Mouse (Mus musculus): ENCODE results near the gene Herpud1.

Herpud1 gene

DNA sequence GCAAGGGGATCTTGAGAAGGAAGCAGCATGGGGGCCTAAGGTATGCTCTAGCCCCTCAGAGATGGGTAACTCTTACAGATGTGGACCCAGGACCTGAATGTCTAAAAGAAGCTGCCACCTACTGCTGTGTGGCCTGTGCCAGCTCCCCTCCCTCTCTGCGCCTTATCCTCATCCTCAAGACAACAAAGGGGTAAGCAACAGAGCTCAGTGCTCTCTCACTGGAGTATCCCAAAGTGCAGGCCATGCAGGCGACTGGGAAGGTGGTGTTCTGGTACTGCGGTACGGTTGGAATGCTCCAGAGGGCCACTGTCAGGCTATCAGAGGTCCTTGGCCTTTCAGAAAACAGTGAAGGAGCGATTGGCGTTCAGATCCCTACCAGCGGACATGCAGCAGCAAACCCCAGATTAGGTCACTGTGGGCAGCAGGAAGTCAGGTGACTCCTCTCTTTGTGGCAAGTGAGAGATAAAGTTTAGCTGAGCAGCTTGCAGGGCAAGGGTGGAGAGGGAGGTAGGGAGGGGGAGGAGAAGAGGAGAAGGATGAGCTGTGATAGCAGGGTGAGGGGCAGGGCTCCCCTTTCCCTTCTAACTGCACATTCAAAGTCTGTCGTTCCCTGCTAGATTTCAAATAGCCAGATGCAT is 22.3 kb downstream of the Herpud1 start:
- DNase-seq (ENCODE audit: extremely low spot score, low spot score) = no peak

DNA sequence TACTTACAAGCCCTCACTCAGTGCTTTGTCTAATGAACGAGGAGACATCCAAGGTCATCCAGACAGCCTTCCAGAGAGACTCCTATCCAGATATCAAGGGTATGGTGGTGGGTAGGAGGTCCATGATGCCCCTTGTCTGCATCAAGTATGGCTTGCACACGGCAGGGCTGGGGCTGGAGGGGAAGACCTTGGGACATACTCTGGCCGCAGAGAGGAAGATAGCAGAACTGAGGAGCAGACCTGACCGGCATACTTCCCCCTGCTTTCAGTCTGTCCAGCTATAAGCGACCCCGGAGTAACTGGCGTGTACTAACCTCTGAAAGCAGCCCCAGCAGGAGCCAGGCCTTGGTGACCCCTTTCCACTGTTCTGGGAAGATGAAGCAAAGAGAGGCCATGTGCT is 23.3 kb downstream of the Herpud1 start:
- DNase-seq (ENCODE audit: extremely low spot score, low spot score) = no peak

DNA sequence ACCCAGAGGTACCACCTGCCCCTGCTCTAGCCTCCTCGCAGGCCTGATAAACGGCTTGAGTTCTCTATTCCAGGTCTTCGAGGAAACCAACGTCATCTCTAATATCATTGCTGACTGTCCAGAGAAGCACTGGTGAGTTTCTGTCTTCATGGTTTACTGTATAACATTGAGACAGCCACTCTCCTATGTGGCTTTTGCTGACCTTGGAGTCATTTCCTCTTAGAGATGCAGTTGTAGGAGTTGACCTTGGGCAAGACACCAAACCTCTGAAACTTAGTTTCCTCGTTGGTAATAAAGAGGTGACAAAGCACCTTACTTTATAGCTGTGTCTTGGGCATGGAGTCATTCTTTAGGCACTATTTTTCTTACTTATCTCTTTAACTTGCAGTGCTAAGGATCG is 26.3 kb downstream of the Herpud1 start:
- DNase-seq (ENCODE audit: extremely low spot score, low spot score) = no peak

DNA sequence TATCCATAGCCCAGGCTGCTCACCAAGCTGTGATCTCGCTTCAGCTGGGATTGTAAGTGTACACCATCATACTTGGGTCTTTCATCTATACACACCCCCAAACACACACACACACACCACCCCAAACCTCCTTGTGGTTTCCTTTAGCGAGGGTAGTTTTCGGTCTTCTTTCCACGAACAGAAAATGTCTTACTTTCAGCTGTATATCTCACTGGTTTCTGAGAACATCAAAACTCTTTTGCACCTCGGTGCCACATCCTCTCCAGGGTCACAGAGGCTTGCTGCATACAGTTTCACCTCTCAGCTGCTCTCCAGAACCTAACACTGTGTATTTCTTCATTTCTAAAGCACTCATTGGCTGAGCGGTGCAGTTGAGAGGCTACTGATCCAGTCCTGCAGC is 27.3 kb downstream of the Herpud1 start:
- DNase-seq (ENCODE audit: extremely low spot score, low spot score) = no peak

DNA sequence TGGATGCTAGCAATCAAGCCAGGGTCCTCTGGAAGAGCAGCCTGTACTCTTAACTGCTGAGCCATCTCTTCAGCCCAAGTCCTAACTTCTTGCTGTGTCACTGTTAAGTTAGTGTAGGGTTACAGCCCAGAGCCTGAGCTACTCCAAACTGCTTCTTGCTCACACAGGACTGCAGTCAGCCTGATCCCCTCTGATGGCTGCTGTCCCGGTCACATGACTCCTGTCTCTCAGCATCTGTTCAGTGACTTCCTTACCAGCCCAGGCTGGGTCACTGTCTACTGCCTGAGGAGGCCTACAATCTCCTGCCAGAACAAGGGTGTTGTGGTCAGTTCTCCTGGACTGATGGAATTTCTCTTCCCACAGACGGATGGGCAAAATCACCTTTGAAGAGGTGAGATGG is 29.0 kb downstream of the Herpud1 start:
- no peak for DNase-seq (ENCODE audit: extremely low spot score, low spot score)

DNA sequence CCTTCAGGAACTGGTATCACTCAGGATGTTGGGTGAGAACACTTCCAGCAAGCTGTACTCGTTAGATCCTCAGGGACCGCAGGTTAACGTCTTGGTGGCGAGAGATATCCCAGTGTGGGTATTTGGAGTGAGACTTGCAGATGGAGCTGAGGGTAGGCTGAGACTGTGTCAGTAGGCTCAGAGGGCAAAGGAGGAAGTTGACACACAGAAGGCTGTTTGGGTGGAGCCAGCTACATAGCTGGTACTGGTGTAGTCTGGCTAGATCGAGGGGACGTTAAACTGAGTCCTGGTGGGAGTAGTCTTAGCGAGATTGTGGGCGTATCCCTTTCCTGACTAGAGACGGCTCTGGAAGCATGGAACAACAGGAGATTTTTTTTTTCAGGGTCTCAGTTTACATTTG is 31.8 kb downstream of the Herpud1 start:
- DNase-seq (ENCODE audit: extremely low spot score, low spot score) = no peak

DNA sequence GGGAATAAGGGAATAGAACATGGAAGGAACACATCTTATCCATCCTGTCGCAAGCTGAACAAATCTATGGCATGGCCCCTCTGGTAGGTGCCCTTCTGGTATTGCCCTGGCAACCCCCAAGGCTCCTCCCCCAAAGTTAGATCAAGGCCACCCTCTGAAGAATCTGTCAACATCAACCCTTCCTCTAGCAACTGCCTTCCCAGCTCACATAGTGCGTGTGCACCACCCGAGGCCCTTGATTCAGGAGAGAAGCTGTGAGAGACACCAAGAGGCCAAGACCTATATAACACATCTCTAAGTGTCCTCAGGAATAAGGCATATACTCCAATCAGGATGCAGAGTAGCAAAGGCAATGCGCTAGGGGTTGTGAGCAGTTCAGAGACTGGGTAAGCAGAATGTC is 36.0 kb downstream of the Herpud1 start:
- no peak for DNase-seq (ENCODE audit: extremely low spot score, low spot score)

DNA sequence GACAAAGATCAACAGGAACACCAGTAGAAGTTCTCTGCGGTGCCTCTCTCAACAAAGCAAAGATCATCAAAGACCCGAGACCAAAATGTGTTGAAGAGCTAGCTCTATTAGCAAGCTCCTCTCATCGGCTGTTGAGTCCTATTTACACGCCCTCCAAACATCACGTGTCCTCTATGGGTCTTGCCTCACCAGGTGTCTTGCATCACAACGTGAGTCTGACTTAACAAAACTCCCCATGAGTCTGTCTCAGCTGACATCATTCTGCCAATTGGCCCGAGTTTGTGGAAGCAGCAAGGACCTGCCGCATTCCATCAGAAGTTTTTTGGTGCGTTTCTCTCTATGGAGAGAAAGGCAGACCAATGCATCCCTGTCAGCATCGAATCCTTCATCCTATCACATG is 41.7 kb downstream of the Herpud1 start:
- DNase-seq (ENCODE audit: extremely low spot score, low spot score) = no peak

DNA sequence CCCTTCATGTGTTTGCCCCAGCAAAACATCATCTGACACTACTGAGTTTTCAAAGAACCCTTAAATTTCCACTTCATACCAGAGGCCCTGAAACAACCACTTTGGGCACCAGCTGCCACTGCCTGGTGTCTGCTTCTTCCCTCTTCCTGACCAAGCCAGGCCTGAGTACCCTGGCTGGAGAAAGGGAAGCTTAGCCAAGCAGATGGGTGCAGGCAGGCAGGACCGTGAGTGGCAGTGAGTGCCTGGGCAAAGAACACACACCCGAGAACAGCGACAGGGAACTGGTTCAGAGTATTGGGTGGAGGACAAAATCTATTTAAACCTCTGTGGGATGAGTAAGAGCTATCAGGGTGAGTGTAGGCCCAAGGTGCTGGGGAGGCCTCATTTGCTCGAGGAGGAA is 42.2 kb downstream of the Herpud1 start:
- DNase-seq (ENCODE audit: extremely low spot score, low spot score) = no peak

DNA sequence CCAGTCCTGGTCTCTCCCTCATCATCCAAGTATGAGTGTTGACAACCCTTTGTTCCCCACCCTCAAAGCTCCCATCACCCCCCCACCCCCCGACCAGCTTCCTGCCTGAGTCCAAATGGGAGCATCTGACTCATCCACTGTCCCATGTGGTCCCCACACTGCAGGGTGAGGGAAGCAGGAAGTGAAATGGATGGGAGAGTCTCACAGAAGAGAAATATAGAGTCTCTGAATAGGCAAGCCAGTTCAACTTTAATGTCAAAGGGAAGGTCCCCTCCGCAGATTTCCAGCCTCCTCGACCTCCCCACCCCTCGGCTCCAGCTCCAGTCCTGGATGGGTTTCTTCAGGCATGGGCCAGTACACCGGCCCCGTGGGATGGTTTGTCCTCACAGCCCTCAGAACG is 43.1 kb downstream of the Herpud1 start:
- no peak for DNase-seq (ENCODE audit: extremely low spot score, low spot score)

DNA sequence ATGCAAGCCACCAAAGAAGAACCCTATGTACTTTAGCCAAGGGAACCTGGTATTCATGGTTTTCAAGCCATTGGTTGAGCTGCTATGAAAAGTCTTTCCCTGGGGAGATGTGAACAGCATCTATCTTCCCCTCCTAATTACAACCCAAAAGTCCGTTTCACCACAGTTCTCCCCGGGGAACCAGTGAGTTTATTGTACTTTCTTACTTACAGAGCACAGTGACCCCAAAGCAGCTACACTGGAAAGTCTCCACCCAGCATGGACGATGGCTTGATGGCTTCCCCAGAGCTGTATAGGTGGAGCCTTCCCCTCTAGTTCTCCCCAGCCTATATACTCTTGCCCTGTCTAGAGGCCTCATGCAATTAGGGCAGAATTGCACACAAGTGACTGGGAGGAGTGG is 46.0 kb downstream of the Herpud1 start:
- DNase-seq (ENCODE audit: extremely low spot score, low spot score) = no peak

DNA sequence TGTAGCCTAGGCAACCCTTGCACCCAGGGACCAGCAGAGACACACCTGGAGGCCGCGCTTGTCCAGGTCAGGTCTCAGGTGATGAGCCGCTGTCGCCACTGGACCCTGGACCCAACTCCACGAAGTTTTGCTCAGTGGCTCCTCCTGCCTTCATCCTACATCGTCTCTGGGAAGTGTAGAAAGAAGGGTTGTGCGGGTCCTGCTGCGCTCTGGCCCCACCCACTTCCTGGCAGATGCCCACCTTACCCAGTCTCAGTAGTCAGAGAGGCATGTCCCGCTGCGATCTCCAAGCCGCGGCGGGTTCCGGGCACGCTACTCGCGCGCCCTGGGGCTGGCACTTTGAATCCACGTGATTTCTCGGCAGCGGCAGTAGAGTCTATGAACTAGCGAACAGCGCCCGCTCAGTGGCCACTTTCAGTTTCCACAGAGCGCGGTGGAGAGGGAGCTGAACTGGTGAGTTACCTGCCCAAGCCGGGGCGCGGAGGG is 47.8 kb downstream of the Herpud1 start, which contains the start of gene Nlrc5:
Gene Nlrc5, plus strand, starts transcription at position 376 of the 486 bp plus-strand sequence.
- peak; percentile 49 for DNase-seq (ENCODE audit: extremely low spot score, low spot score)

DNA sequence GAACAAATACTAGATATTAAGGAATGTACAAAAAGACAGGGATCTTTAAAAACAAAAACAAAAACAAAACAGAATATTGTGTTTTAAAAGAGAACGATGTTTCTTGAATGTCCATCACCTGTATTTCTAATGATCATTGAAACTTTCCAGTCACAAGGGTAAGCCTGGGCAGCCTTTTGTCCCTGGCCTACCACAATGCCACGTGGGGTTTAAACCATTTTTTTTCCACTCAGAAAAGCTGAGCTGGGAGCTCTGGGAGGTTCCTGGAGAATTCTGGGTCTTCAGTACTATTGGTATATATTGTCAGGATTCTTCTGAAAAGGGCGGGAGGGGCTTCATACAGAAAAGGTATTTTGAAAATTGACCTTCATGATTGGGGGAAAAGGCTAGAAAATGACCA is 48.7 kb downstream of the Herpud1 start:
- no peak for DNase-seq (ENCODE audit: extremely low spot score, low spot score)

DNA sequence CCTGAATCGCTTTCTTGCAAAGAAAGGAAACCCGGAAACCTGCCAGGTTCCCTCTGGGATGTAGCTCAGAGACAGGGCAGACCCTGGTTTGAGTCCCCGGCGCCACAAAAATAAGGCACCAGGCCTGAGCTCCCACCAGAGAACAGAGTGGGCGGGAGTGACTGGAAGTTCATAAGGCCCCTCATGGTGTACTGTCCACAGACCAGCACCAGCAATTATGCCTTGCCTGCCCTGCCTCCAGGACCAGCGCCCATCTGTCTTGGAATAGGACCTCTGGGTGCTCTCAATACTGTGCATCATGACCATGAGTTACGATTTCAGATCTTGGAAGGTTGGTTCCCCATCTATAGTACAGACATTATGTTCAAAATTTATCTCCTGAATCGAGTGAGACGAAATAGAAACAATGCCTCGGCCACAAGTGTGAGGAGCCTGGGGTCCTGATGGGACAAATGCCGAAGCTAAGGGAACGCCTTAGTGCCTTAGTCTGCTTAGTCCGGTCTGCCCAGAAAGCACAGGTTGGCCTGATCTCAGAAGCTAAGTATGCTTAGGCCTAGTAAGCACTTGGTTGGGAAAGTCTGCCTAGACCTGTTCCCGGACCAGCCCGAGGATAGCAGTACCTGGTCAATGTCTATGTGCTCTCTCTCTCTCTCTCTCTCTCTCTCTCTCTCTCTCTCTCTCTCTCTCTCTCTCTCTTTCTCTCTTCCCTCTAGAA is 49.3 kb downstream of the Herpud1 start:
- DNase-seq (ENCODE audit: extremely low spot score, low spot score) = no peak

DNA sequence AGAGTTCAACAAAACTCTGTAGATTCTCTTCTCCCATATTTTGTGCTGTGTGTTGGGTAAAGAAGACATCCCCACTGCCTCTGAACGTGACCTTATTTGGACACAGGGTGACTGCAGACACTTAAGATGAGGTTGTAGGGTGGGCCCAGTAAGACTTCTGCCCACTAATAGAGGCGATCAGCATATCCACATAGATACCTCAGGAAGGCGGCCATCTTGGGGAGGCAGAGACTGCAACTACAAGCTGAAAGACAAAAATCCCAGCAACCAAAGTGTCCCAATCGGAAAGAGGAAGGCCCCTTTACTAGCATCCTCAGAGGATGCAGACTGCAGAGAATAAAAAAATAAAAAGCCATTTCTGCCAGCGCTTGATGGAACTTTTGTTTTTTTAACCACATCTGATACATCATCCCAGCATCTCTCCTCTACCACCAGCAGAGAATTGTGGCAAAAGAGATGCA is 49.9 kb downstream of the Herpud1 start:
- DNase-seq (ENCODE audit: extremely low spot score, low spot score) = no peak

DNA sequence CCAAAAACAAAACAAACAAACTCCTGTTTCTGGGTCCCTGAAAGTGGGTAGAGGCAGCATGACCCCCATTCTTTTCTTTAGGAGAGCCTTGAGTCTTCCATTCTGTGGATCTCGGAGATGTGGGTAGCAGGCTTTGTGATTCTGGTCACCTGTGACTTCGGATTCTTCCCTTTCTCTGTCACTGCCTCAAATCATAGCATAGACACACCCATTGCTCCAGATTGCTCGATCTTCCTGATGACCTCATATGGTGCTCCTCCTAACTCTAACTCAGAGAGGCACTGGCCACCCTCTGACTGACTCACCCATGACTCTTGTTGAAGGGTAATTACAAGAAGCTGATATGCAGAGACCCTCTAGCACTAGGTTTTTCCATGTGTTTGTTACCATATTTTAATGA is 50.7 kb downstream of the Herpud1 start:
- no peak for DNase-seq (ENCODE audit: extremely low spot score, low spot score)

DNA sequence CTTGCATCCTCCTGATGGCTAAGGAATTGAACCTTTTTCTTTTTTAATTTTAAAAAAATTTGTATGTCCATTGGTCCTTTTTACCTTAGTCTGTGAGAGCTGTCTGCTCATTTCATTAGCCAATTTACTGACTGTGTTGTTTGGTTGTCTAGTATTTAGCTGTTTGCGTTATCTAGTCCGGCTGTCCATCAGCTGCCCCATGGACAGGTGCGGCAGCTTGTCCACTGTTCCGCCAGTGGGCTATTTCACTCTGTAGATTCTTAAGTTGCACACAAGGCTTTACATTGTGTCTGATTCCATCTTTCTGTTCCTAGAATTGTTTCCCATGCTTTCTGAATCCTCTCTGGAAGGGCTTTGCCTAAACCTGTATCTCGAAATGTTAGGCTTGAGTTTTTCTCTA is 52.4 kb downstream of the Herpud1 start:
- no peak for DNase-seq (ENCODE audit: extremely low spot score, low spot score)

DNA sequence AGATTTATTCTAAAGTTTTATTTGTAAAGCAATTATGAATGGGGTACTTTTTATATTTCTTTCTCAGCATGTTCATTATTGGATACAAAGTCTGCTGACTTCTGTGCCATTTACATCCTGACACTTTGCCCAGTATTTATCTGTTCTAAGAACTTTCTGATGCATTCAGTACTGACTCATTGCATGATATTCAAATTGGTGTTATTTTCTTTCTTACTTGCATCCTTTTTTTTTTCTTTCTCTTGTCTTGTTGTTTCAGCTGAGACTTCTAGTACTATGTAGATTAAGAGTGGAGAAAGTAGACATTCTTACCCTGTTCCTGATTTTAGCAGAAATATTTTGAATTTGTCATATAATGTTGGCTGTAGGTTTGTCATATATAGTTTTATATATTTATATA is 53.5 kb downstream of the Herpud1 start:
- DNase-seq (ENCODE audit: extremely low spot score, low spot score) = no peak

DNA sequence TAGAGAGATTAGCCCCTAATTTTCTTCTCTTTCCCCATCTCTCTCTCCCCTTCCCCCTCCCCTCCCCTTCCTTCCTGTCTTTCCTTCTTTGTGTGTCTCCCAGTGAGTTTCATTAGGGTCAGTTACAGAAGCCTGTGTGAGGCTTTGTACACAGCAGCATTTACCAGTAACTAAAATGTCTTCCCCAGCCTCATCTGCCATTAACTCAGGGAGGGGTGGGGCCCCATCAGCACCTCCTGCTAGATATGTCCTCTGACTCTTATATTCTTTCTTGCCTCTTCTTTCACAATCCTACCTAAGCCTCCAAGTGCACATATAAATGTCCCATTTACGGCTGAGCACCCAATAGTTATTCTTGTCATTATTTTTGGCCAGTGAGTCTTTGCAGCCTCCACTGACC is 54.2 kb downstream of the Herpud1 start:
- DNase-seq (ENCODE audit: extremely low spot score, low spot score) = no peak

DNA sequence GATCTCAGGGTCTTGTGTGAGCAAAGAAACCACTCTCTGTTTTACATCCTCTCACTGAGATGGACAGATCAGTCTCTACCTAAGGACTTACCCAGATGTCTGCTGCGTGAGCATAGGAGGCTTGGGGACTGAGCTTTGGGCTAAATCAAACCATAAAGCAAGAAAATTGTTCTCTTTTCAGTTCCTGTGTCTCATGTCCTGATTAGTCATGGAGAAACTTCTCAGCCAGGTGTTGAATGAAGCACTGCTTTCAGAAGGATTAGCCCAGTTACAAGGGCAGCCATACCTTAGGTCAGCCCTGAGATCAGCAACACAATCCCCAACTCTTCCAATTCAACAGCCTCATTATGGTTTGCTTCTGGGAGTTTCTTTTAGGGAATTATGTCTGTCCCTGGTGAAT is 55.4 kb downstream of the Herpud1 start:
- no peak for DNase-seq (ENCODE audit: extremely low spot score, low spot score)

DNA sequence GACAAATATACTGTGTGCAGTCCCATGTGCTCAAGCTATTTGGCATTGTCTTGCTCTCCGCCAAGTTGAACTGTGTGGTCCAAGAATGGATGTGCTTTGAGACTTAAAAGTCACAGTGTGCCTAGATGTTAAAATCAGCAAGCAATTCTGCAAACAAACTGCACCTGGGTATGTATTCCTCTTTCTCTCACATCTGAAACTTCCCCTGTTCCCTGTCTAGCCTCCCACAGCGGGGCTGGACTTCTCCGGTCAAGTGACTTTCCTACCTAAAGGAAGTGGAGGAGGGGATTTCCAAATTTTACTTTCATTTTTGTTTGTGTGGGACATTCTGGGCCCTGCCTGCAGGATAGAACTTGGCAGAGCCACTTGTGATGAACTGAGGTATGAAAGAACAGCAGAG is 56.9 kb downstream of the Herpud1 start:
- no peak for DNase-seq (ENCODE audit: extremely low spot score, low spot score)

DNA sequence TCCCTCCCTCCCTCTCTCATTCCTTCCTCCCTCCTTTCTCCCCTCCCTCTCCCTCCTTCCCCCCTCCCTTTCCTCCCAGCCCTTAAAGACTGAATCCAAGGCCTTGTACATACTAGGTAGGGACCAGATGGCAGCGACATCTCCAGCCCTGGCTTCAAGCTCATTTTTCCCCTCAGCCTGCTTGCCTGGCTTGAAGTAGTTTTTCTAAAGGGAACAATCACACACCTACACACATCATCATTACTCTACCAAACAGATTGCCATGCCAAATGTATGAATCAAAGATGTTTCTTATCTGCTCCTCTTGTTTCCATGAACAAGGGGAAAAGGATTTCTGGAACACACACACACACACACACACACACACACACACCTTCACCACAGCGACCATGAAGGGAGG is 58.2 kb downstream of the Herpud1 start:
- DNase-seq (ENCODE audit: extremely low spot score, low spot score) = no peak
